ENCODE assay signal across 19 mouse cellular contexts in the genomic region with DNA sequence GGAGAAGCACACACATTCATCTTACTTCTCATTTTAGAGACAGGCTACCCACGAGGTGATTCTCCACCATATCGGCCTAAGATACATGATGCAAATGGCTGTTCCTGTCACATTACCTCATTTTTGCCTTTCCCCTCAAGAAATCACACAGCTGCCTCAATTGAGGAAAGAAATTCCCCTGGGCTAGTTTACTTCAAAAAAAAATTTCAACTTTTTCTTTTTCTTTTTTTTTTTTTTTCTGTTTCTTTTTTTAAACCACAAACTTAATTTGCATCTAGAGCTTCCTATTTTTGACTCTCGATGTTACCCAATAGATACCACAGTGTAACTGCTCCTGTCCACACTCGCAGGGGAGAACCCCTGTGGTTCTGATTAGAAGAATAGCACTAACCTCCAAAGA. TPM values are rescaled to one million over a fixed set of nuclear protein-coding genes. Genes with fewer than 3 reads are reported as not detected.
DNase-seq lines count a peak whose midpoint lies in the region; ATAC-seq and TF ChIP-seq lines count a peak whose summit lies in the region.
"Had no signal": no experiment of that assay in that cellular context is flagged by ENCODE, and none has a peak within 500 bp of the region (broad histone marks: within the 10 kb centered on the region; RNA-seq: fewer than 3 reads in every experiment).

No protein-coding gene starts in this region.

- H3K27ac ChIP-seq in liver, embryonic 16.5 days (ENCODE audit: low read length): peak overlapping the region; percentile 44
- H3K27ac ChIP-seq in liver, embryonic 11.5 days (ENCODE audit: low read depth, low read length): no peak overlapping the region
- H3K27ac ChIP-seq: embryonic facial prominence, embryonic 10.5 days; hindbrain, embryonic 12.5 days; left cerebral cortex, adult 2 months; limb, embryonic 13.5 days had no signal

- H3K4me3 ChIP-seq in liver, embryonic 16.5 days (ENCODE audit: low read depth, low read length): no peak overlapping the region
- H3K4me3 ChIP-seq in liver, embryonic 11.5 days (ENCODE audit: low read depth, low read length): no peak overlapping the region
- no peak overlapping the region for H3K4me3 ChIP-seq in G1E (ENCODE audit: low read depth, low read length)
- H3K4me3 ChIP-seq: embryonic facial prominence, embryonic 10.5 days; heart, embryonic 12.5 days; hindbrain, embryonic 12.5 days; left cerebral cortex, adult 2 months; limb, embryonic 13.5 days; myocyte had no signal

- H3K4me2 ChIP-seq in liver, embryonic 16.5 days (ENCODE audit: low read depth, low read length): no peak overlapping the region
- H3K4me2 ChIP-seq in liver, embryonic 11.5 days: no peak overlapping the region
- H3K4me2 ChIP-seq: heart, embryonic 12.5 days; hindbrain, embryonic 12.5 days; limb, embryonic 13.5 days had no signal

- no peaks in the 10 kb centered on the region for H3K27me3 ChIP-seq in liver, embryonic 16.5 days (ENCODE audit: control insufficient read depth, insufficient read depth, low read depth, low read length)
- no peaks in the 10 kb centered on the region for H3K27me3 ChIP-seq in liver, embryonic 11.5 days (replicated peaks; ENCODE audit: control insufficient read depth, insufficient read depth, low read length)
- no peaks in the 10 kb centered on the region; the same call in 1 of the 2 replicates for H3K27me3 ChIP-seq in G1E (ENCODE audit: insufficient read depth, low read length)
- H3K27me3 ChIP-seq: heart, embryonic 12.5 days; hindbrain, embryonic 12.5 days; limb, embryonic 13.5 days had no signal

- no peaks in the 10 kb centered on the region for H3K9me3 ChIP-seq in liver, embryonic 16.5 days (replicated peaks; ENCODE audit: control insufficient read depth, low read length)
- no peaks in the 10 kb centered on the region for H3K9me3 ChIP-seq in liver, embryonic 11.5 days (ENCODE audit: control insufficient read depth, low read length)
- no peaks in the 10 kb centered on the region for H3K9me3 ChIP-seq in G1E (replicated peaks)
- H3K9me3 ChIP-seq: embryonic facial prominence, embryonic 10.5 days; heart, embryonic 12.5 days; hindbrain, embryonic 12.5 days; limb, embryonic 13.5 days had no signal

- H3K36me3 ChIP-seq in liver, embryonic 16.5 days (ENCODE audit: control insufficient read depth, insufficient read depth): no peaks in the 10 kb centered on the region
- H3K36me3 ChIP-seq in liver, embryonic 11.5 days (ENCODE audit: control insufficient read depth, insufficient read depth, low read length): no peaks in the 10 kb centered on the region
- no peaks in the 10 kb centered on the region for H3K36me3 ChIP-seq in G1E (replicated peaks)
- H3K36me3 ChIP-seq: embryonic facial prominence, embryonic 10.5 days; heart, embryonic 12.5 days; hindbrain, embryonic 12.5 days; limb, embryonic 13.5 days had no signal

- no peaks in the 10 kb centered on the region for H3K4me1 ChIP-seq in liver, embryonic 16.5 days (ENCODE audit: control insufficient read depth, low read depth, low read length)
- no peaks in the 10 kb centered on the region for H3K4me1 ChIP-seq in liver, embryonic 11.5 days (replicated peaks; ENCODE audit: control insufficient read depth, insufficient read depth, low read length)
- H3K4me1 ChIP-seq in G1E (ENCODE audit: insufficient read depth, low read depth, low read length): peaks cover 40% of the 10 kb centered on the region
- H3K4me1 ChIP-seq: heart, embryonic 12.5 days; hindbrain, embryonic 12.5 days had no signal

- WGBS in liver, embryonic 16.5 days (ENCODE audit: insufficient replicate concordance): 15% methylated on average over 4 of the region's 4 CpGs
- WGBS in liver, embryonic 11.5 days: 40% methylated on average over 4 of the region's 4 CpGs

- TF ChIP-seq CTCF in G1E (IDR thresholded peaks at IDR 0.05; ENCODE audit: low read depth, low read length): no peak

- peak; percentile 56; the same call in 1 of the 2 replicates for ATAC-seq in liver, embryonic 16.5 days (ENCODE audit: low read depth)
- ATAC-seq in liver, embryonic 11.5 days (replicated peaks; ENCODE audit: low FRiP score): no peak
- ATAC-seq in G1E (ENCODE audit: extremely low read depth, insufficient number of reproducible peaks, low FRiP score, poor library complexity, severe bottlenecking): peak; percentile 52
- peak; percentile 72 for ATAC-seq in granulocyte monocyte progenitor cell, adult 5-6 weeks (replicated peaks; ENCODE audit: poor library complexity, severe bottlenecking)

- no peak overlapping the region for H3K9ac ChIP-seq in liver, embryonic 16.5 days (ENCODE audit: low read depth, low read length)
- H3K9ac ChIP-seq in liver, embryonic 11.5 days (ENCODE audit: low read depth, low read length): no peak overlapping the region
- H3K9ac ChIP-seq: heart, embryonic 12.5 days; hindbrain, embryonic 12.5 days; limb, embryonic 13.5 days had no signal

- DNase-seq in liver, embryonic 11.5 days (ENCODE audit: low spot score): no peak
- DNase-seq in G1E (ENCODE audit: low spot score): peak; percentile 26
- DNase-seq in naive thymus-derived CD4-positive, alpha-beta T cell, adult 2 months (ENCODE audit: low read depth): peak; percentile 6
- no peak for DNase-seq in embryo, embryonic 10.5 days (ENCODE audit: low spot score)
- no peak for DNase-seq in kidney, postnatal 36 days
- no peak for DNase-seq in thymus, postnatal 0 days (ENCODE audit: low spot score)
- DNase-seq: adrenal gland, postnatal 25 days; cerebellum, adult 2 months; gastrocnemius, postnatal 14 days; kidney, adult 18-20 months; right cerebral cortex, postnatal 4 days had no signal

RNA-seq across cellular contexts. Expression of gene Tet2, which starts 38.0 kb away (rescaled TPM):
- polyA plus RNA-seq in liver, embryonic 16.5 days (2015; fragmentation: Nextera tagmentation; extraction: Ambion mirVana): 2.9 and 3.0 TPM in 2 replicates
- 8.2 and 8.7 TPM in 2 replicates for polyA plus RNA-seq in liver, embryonic 11.5 days (2014; fragmentation: Nextera tagmentation; extraction: Ambion mirVana)
- total RNA-seq in G1E (2014; fragmentation: Nextera tagmentation) (140 and 144 TPM in 2 replicates), G1E (2017) (87.0 and 97.1 TPM in 2 replicates)
- 8.3 and 14.8 TPM in 2 replicates for polyA plus RNA-seq in G1E (2012)
- total RNA-seq in granulocyte monocyte progenitor cell, adult 5-6 weeks (2014; fragmentation: Nextera tagmentation): 79.7 and 95.8 TPM in 2 replicates
- 60.2 and 63.6 TPM in 2 replicates for total RNA-seq in granulocyte monocyte progenitor cell, adult 5-6 weeks (2017)
- 6.2 and 10.4 TPM in 2 replicates for polyA plus RNA-seq in thymus, postnatal 0 days (2015; fragmentation: Nextera tagmentation; extraction: Ambion mirVana)

Comparison
In these comparisons a context has a peak if more than half of its experiments do, and no peak if none do; other contexts are left out.
1. DNase-seq: peak in G1E (single experiment) and naive thymus-derived CD4-positive, alpha-beta T cell, adult 2 months (single experiment); none in liver, embryonic 11.5 days (single experiment), embryo, embryonic 10.5 days (single experiment), kidney, postnatal 36 days (0 of 2) and thymus, postnatal 0 days (single experiment).